Mouse (Mus musculus) stomach, postnatal 0 days (tissue): ENCODE measurements around the gene Ccl26. TPM values are rescaled to one million over a fixed set of nuclear protein-coding genes. Genes with fewer than 3 reads are reported as not detected.

Source experiments
- ATAC-seq: fragments of 200-750 bp; cut with Nextera tagmentation; 2 replicates; pipeline ENCODE4 v1.8.0; 2017; ENCODE audit not compliant: low FRiP score, low TSS enrichment
- DNase-seq: peaks from one replicate; pipeline ENCODE4 v3.0.0-alpha.2; 2016; ENCODE audit warnings: low spot score
- H3K27ac ChIP-seq: fragments of 300-500 bp; sonication (generic); replicated peaks from 2 replicates; pipeline ENCODE4 v1.5.1; 2014; ENCODE audit warnings: mild to moderate bottlenecking, control low read depth
- H3K27me3 ChIP-seq: fragments of 300-500 bp; sonication (generic); 2 replicates; pipeline ENCODE4 v1.6.1; 2014; ENCODE audit warnings: low read length; ENCODE audit not compliant: control insufficient read depth, insufficient read depth
- H3K36me3 ChIP-seq: fragments of 300-500 bp; sonication (generic); 2 replicates; pipeline ENCODE4 v1.6.1; 2014; ENCODE audit warnings: low read length, mixed read lengths; ENCODE audit not compliant: control insufficient read depth, insufficient read depth
- H3K4me1 ChIP-seq: fragments of 300-500 bp; sonication (generic); replicated peaks from 2 replicates; pipeline ENCODE4 v1.6.1; 2014; ENCODE audit warnings: antibody characterized with exemption; ENCODE audit not compliant: control insufficient read depth, insufficient read depth
- H3K4me2 ChIP-seq: fragments of 300-500 bp; sonication (generic); replicated peaks from 2 replicates; pipeline ENCODE4 v1.6.1; 2014; ENCODE audit warnings: low read depth, mild to moderate bottlenecking, control low read depth, moderate library complexity
- H3K4me3 ChIP-seq: fragments of 300-500 bp; sonication (generic); 2 replicates; pipeline ENCODE4 v1.5.1; 2014; ENCODE audit warnings: low read depth, low read length, control low read depth
- H3K9ac ChIP-seq: fragments of 300-500 bp; sonication (generic); 2 replicates; pipeline ENCODE4 v1.6.1; 2014; ENCODE audit warnings: mild to moderate bottlenecking, low read length, control low read depth, mixed read lengths
- H3K9me3 ChIP-seq: fragments of 300-500 bp; sonication (generic); 2 replicates; pipeline ENCODE4 v1.6.1; 2016; ENCODE audit warnings: low read length; ENCODE audit not compliant: control insufficient read depth
- CTCF ChIP-seq: IDR thresholded peaks from 2 replicates; pipeline ENCODE4 v1.5.1; 2016; ENCODE audit warnings: antibody characterized with exemption, low read depth, mild to moderate bottlenecking, moderate library complexity
- EP300 ChIP-seq: optimal IDR thresholded peaks from 2 replicates; pipeline ENCODE3; 2016; ENCODE audit warnings: antibody characterized with exemption
- WGBS: fragments of 180-500 bp; shearing (Covaris S2); extraction: QIAGEN DNeasy Blood & Tissue Kit; methylation state at CpG from one replicate; pipeline ENCODE4 v1.1.7; 2014; 5-methylcytosine and 5-hydroxymethylcytosine counted together
- polyA plus RNA-seq: library from polyadenylated mRNA; unstranded; fragments of >200 nt; fragmentation: Nextera tagmentation; extraction: Ambion mirVana; gene quantifications from 2 replicates; pipeline ENCODE4 v1.2.1, GENCODE M21; 2015

Ccl26 gene
- polyA plus RNA-seq, 1 experiment from 2014 or later = not detected

DNA sequence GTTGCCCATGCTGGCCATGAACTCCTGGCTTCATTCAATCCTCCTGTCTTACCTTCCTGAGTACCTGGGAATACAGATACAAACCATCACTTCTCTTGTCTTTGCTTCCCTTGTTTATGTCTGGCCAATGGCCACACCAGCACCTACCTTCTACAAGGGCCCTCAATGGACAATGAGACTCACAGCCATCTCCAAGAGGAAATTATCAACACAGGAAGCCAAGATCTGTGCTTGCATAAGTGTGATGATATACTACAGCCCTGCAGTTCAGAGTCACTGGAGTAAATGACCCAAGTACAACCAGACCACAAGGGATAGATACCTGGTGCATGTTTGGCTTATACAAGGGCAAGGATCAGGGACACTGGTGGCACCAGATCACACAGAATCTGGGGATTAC is 27.5 kb downstream of the Ccl26 start:
- Histone ChIP-seq H3K27me3 (no peaks in the 10 kb centered on the region), H3K4me1 (no peaks in the 10 kb centered on the region), H3K9me3 (no peaks in the 10 kb centered on the region), H3K9ac (no peak overlapping the region), H3K4me2 (no peak overlapping the region), H3K27ac (no peak overlapping the region), H3K4me3 (no peak overlapping the region), H3K36me3 (no peaks in the 10 kb centered on the region)
- ATAC-seq (no peak), DNase-seq (no peak)
- TF ChIP-seq CTCF (no peak), EP300 (no peak)

DNA sequence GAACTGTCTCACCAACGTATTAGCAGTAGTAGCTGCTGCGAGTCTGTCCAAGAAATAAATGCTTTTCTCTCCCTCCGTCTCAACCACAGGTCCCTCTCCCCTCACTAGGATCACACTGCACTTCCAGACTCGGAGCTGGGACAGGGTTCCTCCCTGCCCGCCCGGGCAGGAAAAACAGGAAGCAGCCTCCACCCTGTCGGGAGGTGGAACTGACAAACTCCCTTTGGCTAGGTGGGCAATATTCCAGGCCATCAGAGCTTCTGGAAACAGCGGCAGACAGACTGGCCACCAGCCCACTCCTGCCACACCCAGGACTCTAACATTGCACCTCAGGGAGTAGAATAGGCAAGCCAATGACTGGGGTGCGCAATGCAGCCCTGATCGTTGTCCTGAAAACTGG is 29.9 kb downstream of the Ccl26 start:
- Histone ChIP-seq H3K27me3 (no peaks in the 10 kb centered on the region), H3K27ac (0 out of 2 replicates have a peak overlapping the region, but pooled peaks have one; percentile 1), H3K4me1 (no peaks in the 10 kb centered on the region), H3K36me3 (no peaks in the 10 kb centered on the region), H3K4me3 (no peak overlapping the region), H3K9ac (no peak overlapping the region), H3K4me2 (0 out of 2 replicates have a peak overlapping the region, but pooled peaks have one; percentile 17), H3K9me3 (no peaks in the 10 kb centered on the region)
- DNase-seq (peak; percentile 18), ATAC-seq (no peak; the same call in 1 of the 2 replicates)
- 37% methylated on average over 10 of the region's 10 CpGs for WGBS
- TF ChIP-seq CTCF = no peak
- no peak for TF ChIP-seq EP300

- Histone ChIP-seq H3K4me3 (no peak overlapping the region), H3K9ac (no peak overlapping the region), H3K36me3 (no peaks in the 10 kb centered on the region), H3K9me3 (no peaks in the 10 kb centered on the region), H3K27me3 (no peaks in the 10 kb centered on the region), H3K4me1 (no peaks in the 10 kb centered on the region), H3K27ac (no peak overlapping the region), H3K4me2 (no peak overlapping the region)
- DNase-seq = peak; percentile 26
- peak; percentile 56; the same call in 1 of the 2 replicates for ATAC-seq
- 44% methylated on average over 11 of the region's 11 CpGs for WGBS
- no peak for TF ChIP-seq CTCF
- no peak for TF ChIP-seq EP300
Measured at GRCm38 (mm10) chr5:135531306-135531845, 32.0 kb downstream of the Ccl26 start.

DNA sequence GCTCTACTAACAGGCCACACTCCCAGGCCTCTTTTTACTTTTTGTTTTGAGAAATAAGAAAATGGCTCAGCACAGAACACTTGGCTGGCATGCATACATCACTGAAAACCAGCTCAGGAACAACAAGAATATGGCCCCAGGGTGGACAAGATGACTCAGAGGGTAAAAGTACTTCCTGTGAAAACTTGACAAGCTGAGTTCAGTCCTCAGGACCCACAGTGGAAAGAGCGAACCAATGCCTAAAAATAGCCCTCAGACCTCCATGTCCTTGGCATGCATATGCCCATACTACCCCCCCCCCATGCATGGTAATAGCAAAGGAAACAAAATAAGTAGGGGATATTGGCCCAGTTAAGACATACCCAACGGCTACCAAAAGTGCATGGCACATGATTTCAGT is 33.4 kb downstream of the Ccl26 start:
- ATAC-seq = no peak
- Histone ChIP-seq H3K27ac (no peak overlapping the region), H3K36me3 (no peaks in the 10 kb centered on the region), H3K4me3 (no peak overlapping the region), H3K27me3 (no peaks in the 10 kb centered on the region), H3K4me1 (no peaks in the 10 kb centered on the region), H3K9me3 (no peaks in the 10 kb centered on the region), H3K9ac (no peak overlapping the region), H3K4me2 (no peak overlapping the region)
- 74% methylated on average over 2 of the region's 2 CpGs for WGBS
- DNase-seq = no peak
- no peak for TF ChIP-seq CTCF
- TF ChIP-seq EP300 = no peak

DNA sequence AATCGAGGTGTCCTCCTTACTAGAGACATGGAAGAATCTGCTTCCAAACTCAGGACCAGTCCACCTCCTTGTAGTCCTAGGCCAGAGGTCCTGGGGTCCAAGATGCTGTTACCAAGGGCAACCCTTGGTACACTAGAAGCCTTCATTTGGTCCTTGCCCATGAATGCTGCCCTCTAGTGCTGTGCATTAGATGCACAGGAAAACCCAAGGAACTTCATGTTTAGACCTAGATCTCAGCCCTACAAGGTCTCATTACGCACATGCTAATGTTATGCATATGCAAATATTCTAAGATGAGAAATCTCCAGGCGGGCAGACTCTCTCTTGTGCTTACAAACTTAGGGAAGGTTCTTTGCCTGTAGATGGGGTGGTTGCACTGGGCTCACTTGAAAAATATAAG is 34.1 kb downstream of the Ccl26 start:
- Histone ChIP-seq H3K27ac (no peak overlapping the region), H3K4me2 (no peak overlapping the region), H3K9ac (no peak overlapping the region), H3K27me3 (no peaks in the 10 kb centered on the region), H3K4me1 (no peaks in the 10 kb centered on the region), H3K4me3 (no peak overlapping the region), H3K36me3 (no peaks in the 10 kb centered on the region), H3K9me3 (no peaks in the 10 kb centered on the region)
- TF ChIP-seq CTCF (peak; percentile 55), EP300 (no peak)
- no peak for ATAC-seq
- WGBS = 78% methylated on average over 3 of the region's 3 CpGs
- DNase-seq = no peak

- H3K4me2 ChIP-seq = no peak overlapping the region
- H3K36me3 ChIP-seq = no peaks in the 10 kb centered on the region
- no peaks in the 10 kb centered on the region for H3K27me3 ChIP-seq
- H3K27ac ChIP-seq = no peak overlapping the region
- WGBS = 40% methylated on average over 7 of the region's 7 CpGs
- no peak overlapping the region for H3K4me3 ChIP-seq
- H3K9me3 ChIP-seq = no peaks in the 10 kb centered on the region
- no peak overlapping the region for H3K9ac ChIP-seq
- DNase-seq (no peak), ATAC-seq (no peak)
- H3K4me1 ChIP-seq = no peaks in the 10 kb centered on the region
- TF ChIP-seq CTCF = no peak
Measured at GRCm38 (mm10) chr5:135527986-135528385, 35.4 kb downstream of the Ccl26 start.
